Mouse (Mus musculus) hindbrain, embryonic 12.5 days (tissue): ENCODE data around the gene Lysmd2. TPM values are rescaled to one million over a fixed set of nuclear protein-coding genes. Genes with fewer than 3 reads are reported as not detected.

Source experiments
- ATAC-seq: fragments of 200-750 bp; cut with Nextera tagmentation; 2 replicates; pipeline ENCODE4 v1.8.0; 2017; ENCODE audit warnings: moderate TSS enrichment; ENCODE audit not compliant: low FRiP score
- H3K27ac ChIP-seq: fragments of 300-500 bp; sonication (generic); 2 replicates; pipeline ENCODE4 v1.5.1; 2016; ENCODE audit warnings: mild to moderate bottlenecking
- H3K27me3 ChIP-seq: fragments of 300-500 bp; sonication (generic); 2 replicates; pipeline ENCODE4 v1.6.1; 2016; ENCODE audit warnings: mild to moderate bottlenecking
- H3K36me3 ChIP-seq: fragments of 300-500 bp; sonication (generic); 2 replicates; pipeline ENCODE4 v1.6.1; 2016; ENCODE audit warnings: mild to moderate bottlenecking
- H3K4me1 ChIP-seq: fragments of 300-500 bp; sonication (generic); 2 replicates; pipeline ENCODE4 v1.6.1; 2016
- H3K4me2 ChIP-seq: fragments of 300-500 bp; sonication (generic); replicated peaks from 2 replicates; pipeline ENCODE4 v1.6.1; 2016; ENCODE audit warnings: mild to moderate bottlenecking
- H3K4me3 ChIP-seq: fragments of 300-500 bp; sonication (generic); 2 replicates; pipeline ENCODE4 v1.5.1; 2016; ENCODE audit warnings: mild to moderate bottlenecking
- H3K9ac ChIP-seq: fragments of 300-500 bp; sonication (generic); 2 replicates; pipeline ENCODE4 v1.6.1; 2016; ENCODE audit warnings: mild to moderate bottlenecking, moderate library complexity
- H3K9me3 ChIP-seq: fragments of 300-500 bp; sonication (generic); replicated peaks from 2 replicates; pipeline ENCODE4 v1.6.1; 2016; ENCODE audit warnings: mild to moderate bottlenecking
- WGBS: fragments of 180-500 bp; shearing (Covaris S2); methylation state at CpG from one replicate; pipeline ENCODE4 v1.1.7; 2016; 5-methylcytosine and 5-hydroxymethylcytosine counted together
- polyA plus RNA-seq: library from polyadenylated mRNA; unstranded; fragments of >200 nt; fragmentation: Nextera tagmentation; extraction: Ambion mirVana; gene quantifications from 2 replicates; pipeline ENCODE4 v1.2.1, GENCODE M21; 2016

Gene Lysmd2
- polyA plus RNA-seq, 1 experiment from 2014 or later: 21.2 TPM

GRCm38 (mm10) chr9:75683426-75684191 lies 58.1 kb downstream of the Lysmd2 start, which contains the start of gene Scg3:
TSS of gene Scg3 (minus strand) at chr9:75684056.
- peak within 1 kb of the TSS; percentile 54 for H3K4me2 ChIP-seq
- WGBS: 6% methylated on average over 42 of the region's 42 CpGs
- H3K4me1 ChIP-seq: peaks cover 5% of the 10 kb centered on the region
- no peaks in the 10 kb centered on the region for H3K9me3 ChIP-seq
- peaks cover 12% of the 10 kb centered on the region for H3K36me3 ChIP-seq
- peak within 1 kb of the TSS; percentile 66 for H3K4me3 ChIP-seq
- H3K9ac ChIP-seq: peak within 1 kb of the TSS; percentile 74
- ATAC-seq: peak; percentile 100
- H3K27me3 ChIP-seq: no peaks in the 10 kb centered on the region
- H3K27ac ChIP-seq: peak within 1 kb of the TSS; percentile 88

- peak overlapping the region; percentile 74 for H3K9ac ChIP-seq
- no peaks in the 10 kb centered on the region for H3K9me3 ChIP-seq
- H3K4me2 ChIP-seq: peak overlapping the region; percentile 54
- peak overlapping the region; percentile 66 for H3K4me3 ChIP-seq
- H3K36me3 ChIP-seq: peaks cover 8% of the 10 kb centered on the region
- H3K4me1 ChIP-seq: peaks cover 5% of the 10 kb centered on the region
- ATAC-seq: 0 out of 2 replicates have a peak, but pooled peaks have one; percentile 3
- no peaks in the 10 kb centered on the region for H3K27me3 ChIP-seq
- WGBS: 67% methylated on average over 4 of the region's 4 CpGs
- peak overlapping the region; percentile 88 for H3K27ac ChIP-seq
Observed at GRCm38 (mm10) chr9:75684292-75684691, 58.8 kb downstream of the Lysmd2 start.

GRCm38 (mm10) chr9:75684772-75685171 lies 59.2 kb downstream of the Lysmd2 start:
- H3K9me3 ChIP-seq: no peaks in the 10 kb centered on the region
- H3K4me1 ChIP-seq: peaks cover 5% of the 10 kb centered on the region
- peak overlapping the region; percentile 54 for H3K4me2 ChIP-seq
- H3K27me3 ChIP-seq: no peaks in the 10 kb centered on the region
- H3K36me3 ChIP-seq: peaks cover 6% of the 10 kb centered on the region
- 63% methylated on average over 3 of the region's 3 CpGs for WGBS
- H3K27ac ChIP-seq: peak overlapping the region; percentile 88
- no peak for ATAC-seq
- H3K9ac ChIP-seq: no peak overlapping the region
- H3K4me3 ChIP-seq: no peak overlapping the region

Other genes with a start within 250 kb of the Lysmd2 start
- 176 and 183 TPM in 2 replicates for gene Mapk6, start 215.7 kb upstream of the Lysmd2 start, polyA plus RNA-seq
- 50.5 and 51.7 TPM in 2 replicates for gene Leo1, start 184.2 kb upstream of the Lysmd2 start, polyA plus RNA-seq
- gene Tmod3, start 66.1 kb upstream of the Lysmd2 start, polyA plus RNA-seq: 96.5 and 98.4 TPM in 2 replicates
- 110 and 112 TPM in 2 replicates for gene Tmod2, start 14.4 kb upstream of the Lysmd2 start, polyA plus RNA-seq
- 84.0 and 94.2 TPM in 2 replicates for gene Scg3, start 58.3 kb downstream of the Lysmd2 start, polyA plus RNA-seq
- 7.0 and 9.6 TPM in 2 replicates for gene Bmp5, start 149.6 kb downstream of the Lysmd2 start, polyA plus RNA-seq